Mouse (Mus musculus): ENCODE measurements around the gene Ddc. TPM values are rescaled to one million over a fixed set of nuclear protein-coding genes. Genes with fewer than 3 reads are reported as not detected.
A peak's percentile ranks its signal among the peaks of the same experiment; 100 is the strongest.

Ddc gene
- polyA plus RNA-seq, 1 experiment: 1.6 TPM

GRCm38 (mm10) chr11:11808035-11808819 lies 89.7 kb downstream of the Ddc start:
- TF ChIP-seq CTCF (IDR thresholded peaks at IDR 0.05; ENCODE audit: borderline replicate concordance, insufficient read depth, low read length) (no peak), POLR2A (IDR thresholded peaks at IDR 0.05; ENCODE audit: low read depth, low read length) (no peak)
- H3K4me1 ChIP-seq (ENCODE audit: control insufficient read depth, insufficient read depth, low read length): peaks cover 1% of the 10 kb centered on the region; the same call in 1 of the 2 replicates
- no peak overlapping the region for H3K27ac ChIP-seq (ENCODE audit: insufficient read depth, low read length)
- peak overlapping the region; percentile 68 for H3K4me3 ChIP-seq (ENCODE audit: insufficient read depth, low read length)

GRCm38 (mm10) chr11:11805951-11806350 lies 92.0 kb downstream of the Ddc start:
- Histone ChIP-seq H3K27ac (ENCODE audit: insufficient read depth, low read length) (no peak overlapping the region), H3K4me3 (ENCODE audit: insufficient read depth, low read length) (no peak overlapping the region), H3K4me1 (ENCODE audit: control insufficient read depth, insufficient read depth, low read length) (peaks cover 1% of the 10 kb centered on the region; the same call in 1 of the 2 replicates)
- TF ChIP-seq CTCF (IDR thresholded peaks at IDR 0.05; ENCODE audit: borderline replicate concordance, insufficient read depth, low read length): no peak
- TF ChIP-seq POLR2A (IDR thresholded peaks at IDR 0.05; ENCODE audit: low read depth, low read length): no peak

GRCm38 (mm10) chr11:11804421-11804820 lies 93.5 kb downstream of the Ddc start:
- no peak for TF ChIP-seq POLR2A (IDR thresholded peaks at IDR 0.05; ENCODE audit: low read depth, low read length)
- no peak for TF ChIP-seq CTCF (IDR thresholded peaks at IDR 0.05; ENCODE audit: borderline replicate concordance, insufficient read depth, low read length)
- Histone ChIP-seq H3K4me3 (ENCODE audit: insufficient read depth, low read length) (no peak overlapping the region), H3K27ac (ENCODE audit: insufficient read depth, low read length) (no peak overlapping the region), H3K4me1 (ENCODE audit: control insufficient read depth, insufficient read depth, low read length) (peaks cover 1% of the 10 kb centered on the region; the same call in 1 of the 2 replicates)

GRCm38 (mm10) chr11:11801067-11801466 lies 96.9 kb downstream of the Ddc start:
- no peak for TF ChIP-seq CTCF (IDR thresholded peaks at IDR 0.05; ENCODE audit: borderline replicate concordance, insufficient read depth, low read length)
- TF ChIP-seq POLR2A (IDR thresholded peaks at IDR 0.05; ENCODE audit: low read depth, low read length): no peak
- Histone ChIP-seq H3K27ac (ENCODE audit: insufficient read depth, low read length) (no peak overlapping the region), H3K4me3 (ENCODE audit: insufficient read depth, low read length) (no peak overlapping the region)

GRCm38 (mm10) chr11:11800304-11800703 lies 97.6 kb downstream of the Ddc start:
- H3K4me1 ChIP-seq (ENCODE audit: control insufficient read depth, insufficient read depth, low read length): no peaks in the 10 kb centered on the region
- TF ChIP-seq CTCF (IDR thresholded peaks at IDR 0.05; ENCODE audit: borderline replicate concordance, insufficient read depth, low read length): no peak

More at GRCm38 (mm10) chr11:11801067-11801466, 96.9 kb downstream of the Ddc start:
- no peaks in the 10 kb centered on the region for H3K4me1 ChIP-seq (ENCODE audit: control insufficient read depth, insufficient read depth, low read length)

GRCm38 (mm10) chr11:11798690-11799089 lies 99.3 kb downstream of the Ddc start:
- Histone ChIP-seq H3K4me1 (ENCODE audit: control insufficient read depth, insufficient read depth, low read length) (no peaks in the 10 kb centered on the region), H3K4me3 (ENCODE audit: insufficient read depth, low read length) (no peak overlapping the region)
- TF ChIP-seq CTCF (IDR thresholded peaks at IDR 0.05; ENCODE audit: borderline replicate concordance, insufficient read depth, low read length) (no peak), POLR2A (IDR thresholded peaks at IDR 0.05; ENCODE audit: low read depth, low read length) (no peak)

More at GRCm38 (mm10) chr11:11800304-11800703, 97.6 kb downstream of the Ddc start:
- Histone ChIP-seq H3K27ac (ENCODE audit: insufficient read depth, low read length) (no peak overlapping the region), H3K4me3 (ENCODE audit: insufficient read depth, low read length) (no peak overlapping the region)

GRCm38 (mm10) chr11:11794626-11795025 lies 103.3 kb downstream of the Ddc start:
- TF ChIP-seq CTCF (IDR thresholded peaks at IDR 0.05; ENCODE audit: borderline replicate concordance, insufficient read depth, low read length) (no peak), POLR2A (IDR thresholded peaks at IDR 0.05; ENCODE audit: low read depth, low read length) (no peak)
- H3K4me3 ChIP-seq (ENCODE audit: insufficient read depth, low read length): no peak overlapping the region
- no peak overlapping the region for H3K27ac ChIP-seq (ENCODE audit: insufficient read depth, low read length)
- H3K4me1 ChIP-seq (ENCODE audit: control insufficient read depth, insufficient read depth, low read length): no peaks in the 10 kb centered on the region

More at GRCm38 (mm10) chr11:11798690-11799089, 99.3 kb downstream of the Ddc start:
- H3K27ac ChIP-seq (ENCODE audit: insufficient read depth, low read length): no peak overlapping the region

- H3K27ac ChIP-seq (ENCODE audit: insufficient read depth, low read length): no peak overlapping the region
- no peak overlapping the region for H3K4me3 ChIP-seq (ENCODE audit: insufficient read depth, low read length)
- H3K4me1 ChIP-seq (ENCODE audit: control insufficient read depth, insufficient read depth, low read length): no peaks in the 10 kb centered on the region
- peak; percentile 55; the same call in 1 of the 2 replicates for TF ChIP-seq CTCF (IDR thresholded peaks at IDR 0.05; ENCODE audit: borderline replicate concordance, insufficient read depth, low read length)
- no peak for TF ChIP-seq POLR2A (IDR thresholded peaks at IDR 0.05; ENCODE audit: low read depth, low read length)
These were observed 109.4 kb downstream of the Ddc start for GRCm38 (mm10) chr11:11788521-11788974.

- no peaks in the 10 kb centered on the region for H3K4me1 ChIP-seq (ENCODE audit: control insufficient read depth, insufficient read depth, low read length)
- TF ChIP-seq POLR2A (IDR thresholded peaks at IDR 0.05; ENCODE audit: low read depth, low read length) (no peak), CTCF (IDR thresholded peaks at IDR 0.05; ENCODE audit: borderline replicate concordance, insufficient read depth, low read length) (no peak)
- no peak overlapping the region for H3K27ac ChIP-seq (ENCODE audit: insufficient read depth, low read length)
- H3K4me3 ChIP-seq (ENCODE audit: insufficient read depth, low read length): no peak overlapping the region
These were observed 112.5 kb downstream of the Ddc start for GRCm38 (mm10) chr11:11785457-11785856.

- Histone ChIP-seq H3K4me3 (ENCODE audit: insufficient read depth, low read length) (no peak overlapping the region), H3K27ac (ENCODE audit: insufficient read depth, low read length) (no peak overlapping the region), H3K4me1 (ENCODE audit: control insufficient read depth, insufficient read depth, low read length) (no peaks in the 10 kb centered on the region)
- TF ChIP-seq POLR2A (IDR thresholded peaks at IDR 0.05; ENCODE audit: low read depth, low read length): no peak
- no peak for TF ChIP-seq CTCF (IDR thresholded peaks at IDR 0.05; ENCODE audit: borderline replicate concordance, insufficient read depth, low read length)
These were observed 116.2 kb downstream of the Ddc start for GRCm38 (mm10) chr11:11781728-11782127.

Data from embryonic fibroblast, embryonic 13.5 days (primary cell).